Mouse (Mus musculus): ENCODE measurements at regions not wholly inside any gene's neighbourhood (a gene's known extent, or its start where the extent isn't known, plus 50 kb on each side); places are given as distances from the start of the nearest gene placed in this dataset.

GRCm38 (mm10) chrX:99397344-99397743 is 73.7 kb downstream of the Pja1 start:
- no peak for TF ChIP-seq GATA1 (IDR thresholded peaks at IDR 0.05; ENCODE audit: borderline replicate concordance, low read length)
- TF ChIP-seq FLI1 (IDR thresholded peaks at IDR 0.05; ENCODE audit: low read length), result no peak
